Mouse (Mus musculus) heart, adult 9 months (tissue): Measurements from ENCODE around the gene Abcc4.

ENCODE experiments used
- DNase-seq, 2 experiments: peaks; one replicate each; pipeline ENCODE4 v3.0.0; 2022; ENCODE audit warnings: low spot score in 2 of 2

Gene Abcc4

DNA sequence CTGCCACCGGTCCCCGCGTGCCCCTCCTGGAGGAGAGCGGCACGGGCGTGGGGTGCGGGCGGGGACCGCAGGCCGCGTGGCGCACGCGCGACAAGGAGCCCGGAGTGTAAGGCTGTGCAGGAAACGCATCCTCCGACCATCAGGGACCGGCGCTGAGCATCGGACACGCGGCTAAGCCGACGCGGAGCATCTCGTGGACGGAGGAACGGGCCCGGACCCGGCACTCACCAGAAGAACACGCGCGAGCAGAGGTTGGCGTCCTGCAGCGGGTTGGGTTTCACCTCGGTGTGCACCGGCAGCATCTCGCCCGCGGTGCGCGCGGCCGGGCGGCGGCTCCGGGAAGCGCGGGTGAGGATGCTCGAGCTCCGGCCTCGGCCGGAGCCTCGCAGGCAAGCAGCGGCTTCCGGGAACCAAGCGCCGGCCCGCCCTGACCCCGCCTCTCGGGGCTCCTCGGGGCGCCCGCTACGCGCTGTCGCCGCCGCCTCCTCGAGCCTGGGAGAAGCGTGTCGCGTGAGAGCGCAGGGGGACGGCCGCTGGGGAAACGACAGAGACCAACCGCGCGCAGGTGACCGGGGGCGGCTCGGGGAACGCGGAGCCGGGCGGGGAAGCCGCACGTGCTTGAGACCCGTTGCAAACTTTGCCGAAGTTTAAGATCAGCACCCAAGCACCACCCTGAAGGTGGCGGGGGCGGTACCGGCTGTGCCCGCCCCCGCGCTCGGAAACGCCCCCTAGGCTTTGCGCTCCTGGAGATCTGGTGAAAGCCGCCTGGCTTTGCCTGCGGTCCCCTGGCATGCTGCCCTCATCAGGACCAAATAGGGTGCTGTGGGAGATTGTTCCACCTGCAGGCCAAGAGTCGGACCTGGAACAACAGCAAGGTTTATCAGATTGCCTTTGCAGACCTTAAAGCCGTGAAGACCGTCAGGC is at the start of gene Abcc4:
Gene Abcc4 (minus strand): TSS at position 412 of the 924 bp plus-strand sequence.
- DNase-seq = peak; percentile 82 to 86

DNA sequence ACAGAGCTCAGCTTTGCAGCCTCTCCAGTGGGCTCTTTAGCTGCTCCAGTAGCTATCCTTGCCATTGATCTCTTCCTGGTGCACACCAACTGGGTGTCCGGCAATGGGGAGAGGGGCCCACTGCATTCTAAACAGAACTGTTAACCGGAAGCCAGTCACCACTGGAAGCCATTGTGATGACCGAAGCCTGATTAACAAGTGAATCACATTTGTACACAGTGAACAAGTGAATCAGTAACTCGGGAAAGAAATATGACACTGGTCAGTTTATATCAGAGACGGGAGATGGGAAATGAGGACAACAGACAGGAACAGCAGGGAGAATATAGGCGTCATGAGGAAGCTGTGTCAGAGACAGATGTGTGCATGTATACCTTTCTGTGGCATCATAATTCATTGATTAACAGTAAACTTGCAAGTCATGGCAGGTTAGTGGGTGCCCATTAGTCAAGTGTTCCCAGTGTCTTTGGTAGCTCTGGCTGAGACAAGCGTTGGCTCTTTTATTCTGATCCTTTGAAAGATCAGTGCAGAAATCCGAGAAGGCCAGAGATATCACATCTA is 45.3 kb upstream of the Abcc4 start:
- DNase-seq = no peak

DNA sequence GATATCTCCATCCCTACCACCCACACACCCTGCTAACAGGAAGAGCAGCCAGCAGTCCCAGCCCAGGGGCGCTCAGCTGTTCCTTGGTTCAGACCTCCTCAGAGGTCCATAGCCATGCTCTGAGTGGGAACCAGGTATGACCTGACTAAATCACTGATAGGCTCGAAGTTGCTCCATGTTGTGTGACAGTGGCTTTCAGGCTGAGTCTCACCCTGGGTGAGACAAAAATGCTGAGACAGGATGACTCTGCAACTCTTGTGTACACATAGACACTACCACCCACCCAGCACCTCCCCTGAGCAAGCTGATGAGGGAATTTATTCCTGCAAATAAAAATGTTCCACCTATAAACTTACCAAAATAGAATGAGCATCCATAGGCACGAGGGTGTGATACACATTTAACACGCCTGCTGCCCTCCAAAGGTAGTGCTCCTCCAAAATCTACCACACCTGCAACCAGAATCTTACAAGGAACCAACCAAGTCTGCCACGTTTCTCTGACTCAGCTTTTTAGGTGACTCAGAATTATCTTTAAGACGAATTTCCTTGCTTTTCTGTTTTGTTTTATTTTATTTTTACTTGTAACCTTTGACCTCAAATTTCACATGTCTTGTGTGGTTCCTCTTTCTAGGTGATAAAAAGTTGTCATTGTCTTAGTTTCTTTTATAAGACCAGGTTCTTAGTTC is 44.6 kb upstream of the Abcc4 start:
- no peak for DNase-seq

DNA sequence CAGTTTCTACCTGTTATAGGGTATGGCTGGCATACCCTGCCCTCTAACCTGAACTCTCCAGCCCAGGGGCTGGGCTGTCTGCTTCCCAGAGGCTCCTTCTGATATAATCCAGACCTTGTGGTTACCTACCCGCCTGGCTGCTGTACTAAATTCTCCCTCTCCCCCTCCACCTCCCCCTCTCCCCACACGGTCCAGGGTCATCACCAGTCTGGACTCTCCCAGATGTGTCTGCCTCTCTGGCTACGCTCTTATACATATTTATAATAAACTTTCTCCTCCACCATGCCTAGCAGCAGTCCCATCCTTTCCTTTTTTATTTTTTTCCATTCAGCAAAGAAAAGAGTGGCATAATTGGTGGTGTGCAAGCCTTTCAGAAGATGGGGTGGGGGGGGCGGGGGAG is 43.7 kb upstream of the Abcc4 start:
- DNase-seq = no peak

DNA sequence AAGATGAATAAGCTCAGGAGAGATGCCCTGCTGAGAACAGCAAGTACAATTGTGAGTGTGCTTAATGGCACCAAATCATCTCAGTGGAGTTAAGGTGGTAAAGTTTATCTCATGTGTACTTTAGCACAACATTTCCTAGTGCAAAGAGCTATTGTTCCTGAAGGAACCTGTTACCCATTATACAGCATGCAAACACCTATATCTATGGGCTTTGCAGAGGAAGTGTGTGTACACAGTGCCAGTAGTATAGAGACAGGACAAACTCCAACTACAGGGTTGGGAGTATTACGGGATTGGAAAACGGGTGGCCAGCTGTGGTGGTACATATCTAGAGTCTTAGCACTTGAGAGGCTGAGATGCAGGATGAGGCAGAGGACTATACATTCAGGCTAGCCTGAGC is 43.0 kb upstream of the Abcc4 start:
- DNase-seq = no peak

DNA sequence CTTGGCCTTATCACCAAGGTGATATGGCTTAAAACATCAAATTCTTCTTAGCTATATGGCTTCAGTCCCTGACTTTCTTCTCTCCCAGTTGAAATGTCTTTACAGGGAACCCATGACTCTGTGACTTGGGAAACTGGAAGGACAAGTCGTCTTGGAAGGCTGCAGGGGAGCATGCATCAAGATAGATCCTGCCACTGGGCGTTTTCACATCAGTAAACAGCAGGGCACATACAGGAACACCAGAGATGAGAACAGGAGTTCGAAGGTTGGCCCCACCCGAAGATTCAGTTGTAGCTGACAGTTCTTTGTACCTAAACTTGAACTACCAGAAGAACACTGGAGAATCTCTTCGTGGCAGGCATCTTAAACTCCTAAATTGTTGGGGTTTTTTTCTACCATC is 36.8 kb upstream of the Abcc4 start:
- DNase-seq = no peak

DNA sequence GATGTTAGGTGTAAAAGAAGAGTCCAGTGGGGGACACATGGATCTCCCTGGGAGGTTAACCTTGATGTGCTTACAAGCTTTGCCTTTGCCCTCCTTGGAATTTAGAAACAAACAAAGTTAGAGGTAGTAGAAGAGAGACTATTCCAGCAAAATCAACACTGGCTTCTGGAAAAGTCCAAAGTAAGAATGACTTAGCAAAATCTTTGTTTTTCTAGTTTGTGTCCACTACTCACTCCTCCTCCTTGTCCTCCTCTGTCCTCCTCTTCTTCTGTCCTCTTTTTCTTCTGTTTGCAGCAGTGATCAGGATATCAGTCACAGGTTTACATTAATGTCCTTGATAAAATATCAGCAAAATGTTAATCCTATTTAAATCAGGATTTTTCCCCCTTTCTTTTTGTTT is 35.8 kb upstream of the Abcc4 start:
- DNase-seq = no peak

DNA sequence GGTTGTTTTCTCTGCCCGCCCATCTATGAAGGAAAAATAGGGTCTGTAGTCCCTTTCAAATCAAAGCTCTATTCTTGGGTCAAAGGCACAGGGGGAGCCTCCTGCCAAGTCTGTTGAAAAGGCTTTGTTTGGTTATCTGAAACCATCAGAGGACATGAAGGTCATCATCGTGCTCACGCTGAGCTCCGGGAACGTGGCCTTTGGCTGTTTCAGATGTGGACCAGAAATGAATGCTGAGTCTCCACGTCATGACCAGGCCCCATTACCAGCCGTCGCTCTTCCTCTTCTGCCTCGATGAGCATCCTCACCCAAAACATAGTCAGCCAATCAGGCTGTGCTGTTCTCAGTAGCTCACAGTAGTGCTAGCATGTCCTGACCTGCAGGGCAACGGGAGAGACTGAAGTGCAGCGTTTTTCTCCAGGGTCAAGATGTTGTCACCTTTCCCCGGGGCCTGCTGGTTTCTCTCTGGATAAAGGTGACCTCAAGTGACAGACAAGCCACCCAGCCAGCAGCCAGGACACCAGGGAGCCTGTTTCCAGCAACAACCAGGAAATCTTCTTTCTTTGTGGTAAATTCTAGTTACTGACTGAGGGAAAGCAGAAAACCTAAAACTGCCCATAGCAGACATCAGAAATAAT is 31.4 kb upstream of the Abcc4 start:
- peak in 1 of 2 experiments; percentile 23 for DNase-seq

DNA sequence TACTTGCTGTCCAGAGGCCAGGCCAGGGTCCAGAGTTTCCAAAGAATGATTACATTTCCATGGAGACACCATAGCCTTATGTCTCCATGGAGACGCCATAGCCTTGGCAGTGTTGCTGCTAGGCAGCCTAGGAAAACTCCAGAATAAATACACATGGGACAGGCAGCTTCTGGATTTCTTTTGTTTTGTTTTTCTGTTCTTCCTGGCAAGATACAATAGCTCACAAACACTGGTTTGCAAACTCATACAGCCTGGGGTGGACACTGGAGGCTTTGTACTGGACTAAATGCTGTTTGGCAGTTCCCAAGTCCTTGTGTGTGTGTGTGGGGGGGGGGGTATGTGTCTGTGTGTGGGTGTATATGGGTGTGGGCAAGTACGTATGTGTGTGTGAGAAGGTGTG is 29.1 kb upstream of the Abcc4 start:
- DNase-seq = no peak

DNA sequence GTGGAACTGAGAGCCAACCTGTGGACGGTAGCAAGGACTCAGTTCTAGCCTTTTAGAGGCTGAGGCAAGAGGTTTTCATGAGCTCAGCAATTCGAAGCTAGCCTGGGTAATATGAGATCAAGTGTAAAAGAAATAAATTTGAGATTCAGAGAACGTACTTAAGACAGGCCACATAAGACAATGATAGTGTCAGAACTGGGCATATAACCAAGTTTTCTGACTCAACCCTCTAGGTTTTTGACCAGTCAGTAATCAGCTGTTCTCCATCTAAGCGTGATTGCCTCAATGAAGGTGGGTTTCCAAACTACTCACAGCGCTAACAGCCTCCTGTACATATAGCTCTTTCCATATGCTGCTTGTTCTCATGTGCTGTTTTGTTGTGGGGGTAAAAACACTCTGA is 27.1 kb upstream of the Abcc4 start:
- DNase-seq = no peak

DNA sequence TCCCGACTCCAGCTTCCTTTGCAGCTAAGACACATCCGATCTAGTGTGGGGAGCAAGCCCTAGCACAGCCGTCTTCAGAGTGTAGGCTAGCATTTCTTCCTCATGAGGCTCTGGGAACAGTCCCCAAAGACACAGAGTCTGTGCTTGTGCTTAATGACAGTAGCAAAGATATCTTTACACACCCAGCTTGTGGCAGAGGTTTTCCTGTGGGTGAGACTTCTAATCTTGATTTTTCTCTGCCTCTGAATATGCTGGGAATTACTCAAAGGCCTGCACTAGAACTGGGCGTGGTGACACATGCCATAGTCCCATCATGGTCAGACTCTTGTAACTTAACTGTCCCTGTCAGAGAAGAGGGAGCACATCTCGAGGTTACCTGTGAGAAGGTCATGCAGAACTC is 24.6 kb upstream of the Abcc4 start:
- no peak for DNase-seq

DNA sequence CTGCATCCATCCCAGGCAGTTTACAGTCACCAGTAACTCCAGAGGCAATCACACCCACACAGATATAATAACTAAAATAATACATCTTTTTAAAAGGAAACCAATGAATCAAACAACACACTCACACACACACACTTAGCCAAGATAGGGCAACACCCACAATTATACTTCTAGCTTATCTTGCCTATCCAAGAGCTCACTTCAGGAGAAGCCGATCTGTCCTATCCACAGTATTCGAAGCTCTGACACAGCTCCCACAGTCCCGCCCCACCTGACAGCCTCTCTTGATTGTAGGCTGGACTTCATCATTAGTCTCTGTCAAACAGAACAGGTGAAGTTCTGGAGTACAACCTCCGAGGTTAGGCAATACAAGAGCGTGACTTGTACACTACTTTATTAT is 19.4 kb upstream of the Abcc4 start:
- DNase-seq = no peak

DNA sequence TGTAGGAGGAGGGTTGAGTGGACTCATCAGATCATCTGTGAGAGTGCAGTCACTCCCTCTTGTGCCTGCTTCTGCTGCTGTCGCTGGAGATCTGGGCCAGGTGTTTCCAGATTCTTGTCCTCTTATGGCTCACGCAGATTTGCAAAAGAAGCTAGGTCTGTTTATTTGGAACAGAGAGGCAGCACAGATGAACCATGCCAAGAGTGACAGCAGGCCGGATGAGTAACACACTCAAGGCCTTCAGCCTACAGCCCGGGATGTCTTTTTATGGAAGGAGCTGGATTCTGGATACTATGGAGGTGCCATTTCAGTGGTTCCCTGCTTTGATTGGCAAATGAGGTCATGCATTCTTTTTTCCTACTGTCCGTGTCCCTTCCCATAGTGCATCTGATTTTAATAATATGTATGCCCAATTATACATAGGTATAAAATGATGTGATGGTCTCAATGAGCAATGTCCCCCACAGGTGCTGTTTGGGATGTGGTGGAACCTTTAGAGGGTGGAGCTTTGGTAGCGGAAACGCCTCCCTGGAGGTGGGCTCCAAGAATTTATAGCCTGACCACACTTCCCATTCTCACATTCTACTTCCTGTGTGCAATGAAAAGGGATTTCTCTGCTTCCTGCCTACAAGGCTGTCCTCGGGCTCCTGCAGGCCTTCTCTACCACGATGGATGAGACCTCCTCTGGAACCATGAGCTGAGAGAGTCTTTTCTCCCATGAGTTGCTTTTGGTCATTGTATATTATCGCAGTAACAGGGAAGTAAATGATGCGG is 18.1 kb upstream of the Abcc4 start:
- DNase-seq = no peak

DNA sequence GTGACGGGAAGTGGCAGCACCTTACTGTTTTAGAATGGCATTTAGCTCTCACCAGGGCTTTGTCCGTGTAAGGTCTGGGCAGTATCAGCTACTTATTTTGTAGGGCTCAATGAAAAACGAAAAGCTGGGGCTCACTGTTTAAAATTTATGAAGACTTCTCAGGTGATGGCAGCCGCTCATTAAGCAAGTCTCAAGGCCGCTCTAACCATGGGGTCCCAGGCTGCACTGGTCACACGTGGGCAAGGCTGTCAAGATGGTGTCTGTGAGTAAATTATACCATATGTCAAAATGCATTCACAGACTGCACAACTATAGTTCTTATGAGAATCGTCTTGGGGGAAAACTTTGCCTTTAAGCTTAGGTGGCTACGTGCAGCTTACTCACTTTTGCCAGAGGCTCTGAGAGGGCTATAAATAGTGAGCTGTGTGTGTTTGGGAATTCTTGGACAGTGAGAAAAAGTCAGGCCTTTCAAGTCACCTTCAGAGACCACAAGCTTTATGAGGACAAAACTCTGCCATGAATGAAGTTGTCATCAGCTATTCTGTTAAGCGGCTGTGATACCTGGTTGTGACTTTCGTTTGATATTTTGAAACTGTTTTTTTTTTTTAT is 13.7 kb upstream of the Abcc4 start:
- no peak for DNase-seq

DNA sequence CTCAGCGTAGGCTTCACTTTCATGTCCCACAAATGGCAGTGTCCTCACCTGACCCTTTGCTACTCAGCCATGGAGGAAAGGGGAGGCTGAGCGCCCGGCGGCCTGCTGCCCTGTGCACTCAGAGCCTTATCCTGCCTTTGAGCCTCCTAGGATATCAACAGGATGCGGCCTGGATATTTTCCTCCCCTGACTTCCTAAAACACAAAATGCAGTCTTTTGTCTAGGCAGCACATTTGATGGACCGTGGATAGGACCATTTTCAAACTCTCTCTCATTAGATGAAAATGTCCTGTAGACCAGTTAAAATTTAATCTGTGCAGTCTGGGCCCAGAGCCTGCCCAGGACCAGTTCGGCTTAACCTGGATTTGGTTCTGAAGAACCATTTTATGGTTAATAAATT is 12.6 kb upstream of the Abcc4 start:
- DNase-seq = peak; percentile 60 to 67

DNA sequence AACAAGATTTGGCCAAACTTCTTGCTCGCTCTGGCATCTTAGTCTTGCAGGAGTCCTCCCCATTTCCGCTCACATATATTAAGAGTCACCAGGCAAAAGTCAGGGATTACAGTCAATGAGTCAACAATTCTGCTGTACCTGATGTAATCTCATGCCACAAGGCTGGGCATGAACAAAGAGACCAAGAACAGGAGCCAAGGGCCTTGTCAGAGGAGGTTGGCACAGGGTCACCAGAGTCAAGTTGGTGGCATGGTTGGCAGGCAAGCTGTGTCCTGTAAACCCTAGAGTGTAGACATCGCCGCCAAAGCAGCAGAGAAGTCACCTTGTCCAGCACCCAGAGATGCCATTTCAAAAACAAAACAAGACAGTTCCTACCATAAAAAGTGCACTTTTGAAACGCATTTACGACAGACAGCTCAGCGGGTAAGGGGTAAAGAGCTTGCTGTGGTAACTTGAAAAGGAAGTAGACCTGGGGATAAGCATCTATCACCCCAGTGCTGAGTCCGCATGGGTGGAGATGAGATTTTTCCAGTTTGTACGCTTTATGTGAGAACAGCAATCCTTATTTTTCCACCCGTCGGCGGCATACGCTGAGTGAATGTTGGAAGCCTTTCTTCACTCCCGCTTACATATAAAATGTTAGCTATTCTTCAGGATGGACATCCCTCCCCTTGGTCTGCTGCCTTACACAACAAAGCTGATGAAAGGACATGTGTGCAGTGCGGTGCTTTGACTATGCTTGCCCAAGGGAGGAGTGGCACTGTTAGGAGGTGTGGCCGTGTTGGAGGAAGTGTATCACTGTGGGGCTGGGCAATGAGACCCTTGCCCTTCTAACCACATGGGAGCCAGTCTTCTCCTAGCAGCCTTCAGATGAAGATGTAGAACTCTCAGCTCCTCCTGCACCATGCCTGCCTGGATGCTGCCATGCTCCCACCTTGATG is 10.6 kb upstream of the Abcc4 start:
- DNase-seq = peak; percentile 60 to 76

DNA sequence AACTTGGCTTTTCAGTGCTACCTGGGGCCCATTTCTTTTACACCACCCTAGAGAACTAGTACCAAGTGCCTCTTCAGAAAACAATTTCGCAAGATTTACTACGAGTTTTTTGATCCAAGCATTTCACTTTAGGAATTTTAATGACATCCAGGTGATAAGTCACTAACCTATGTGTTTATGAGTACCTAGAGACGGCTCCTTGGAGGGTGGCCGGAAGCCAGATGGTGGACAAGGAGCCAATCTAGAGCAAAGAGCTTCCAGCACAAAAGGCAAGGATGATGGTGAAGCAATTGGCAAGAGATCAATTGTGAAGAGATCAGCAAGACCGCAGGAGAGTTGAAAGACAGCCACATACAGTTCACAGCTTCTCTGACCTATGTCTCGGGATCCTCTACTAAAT is 8.7 kb upstream of the Abcc4 start:
- no peak for DNase-seq

DNA sequence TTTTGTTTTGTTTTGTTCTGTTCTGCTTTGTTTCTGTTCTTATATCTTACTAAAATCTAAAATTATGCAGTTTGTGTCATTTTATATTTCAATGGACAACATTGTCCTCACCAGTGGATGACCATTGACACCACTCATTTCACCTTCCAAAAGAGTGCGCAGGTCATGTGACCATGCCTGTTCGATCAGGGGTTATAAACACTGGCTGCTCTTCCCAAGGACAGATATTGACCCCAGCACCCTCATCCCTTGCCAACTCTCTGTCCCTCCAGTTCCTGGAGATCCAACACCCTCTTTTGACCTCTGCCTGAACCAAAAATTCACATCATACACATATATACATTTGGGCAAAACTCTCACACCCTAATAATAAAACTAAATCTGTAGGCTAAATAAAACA is 8.3 kb upstream of the Abcc4 start:
- DNase-seq = no peak

DNA sequence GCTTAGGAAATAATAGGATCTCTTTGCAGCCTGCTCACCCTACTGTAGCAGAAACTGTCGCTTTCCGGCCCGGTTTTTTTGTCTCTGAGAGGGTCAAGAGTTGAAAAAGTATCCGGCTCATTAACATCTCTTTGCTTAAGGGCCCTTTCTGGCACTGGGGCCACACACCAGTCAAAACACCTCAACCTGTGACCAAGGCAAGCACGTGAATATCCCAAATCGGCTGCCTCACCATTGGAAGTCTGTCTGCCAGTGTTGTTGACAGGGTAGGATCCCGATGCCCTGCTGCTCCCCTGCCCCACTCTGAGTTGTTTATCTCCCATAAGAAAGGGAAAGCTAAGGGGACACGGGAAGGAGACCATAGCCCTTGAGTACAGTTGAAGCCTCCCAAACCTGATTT is 7.8 kb upstream of the Abcc4 start:
- no peak for DNase-seq

DNA sequence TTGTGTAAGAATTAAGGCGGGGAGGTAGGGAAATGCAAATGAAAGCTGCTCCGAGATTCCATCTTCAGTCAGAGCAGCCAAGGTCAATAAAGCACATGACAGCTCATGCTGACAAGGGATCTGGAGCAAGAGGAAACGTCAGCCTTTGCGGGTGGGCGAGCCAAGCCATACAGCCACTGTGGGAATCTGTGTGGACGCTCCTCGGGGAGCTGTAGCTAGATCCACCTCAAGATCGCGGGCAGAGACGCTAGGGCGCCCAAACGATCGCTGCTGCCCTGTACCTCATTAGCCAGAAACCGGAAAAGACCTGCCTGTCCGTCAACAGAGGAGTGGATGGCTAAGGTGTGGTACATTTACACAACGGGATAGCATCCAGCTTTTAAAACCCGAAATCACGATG is 7.4 kb upstream of the Abcc4 start:
- DNase-seq = peak in 1 of 2 experiments; percentile 41
